Mouse (Mus musculus): ENCODE measurements around the gene Ttc39a. TPM values are rescaled to one million over a fixed set of nuclear protein-coding genes. Genes with fewer than 3 reads are reported as not detected.

Ttc39a gene
- total RNA-seq, 1 experiment from 2014 or later = 7.8 TPM

GRCm38 (mm10) chr4:109420138-109420795, 13.8 kb downstream of the Ttc39a start:
- DNase-seq = peak; percentile 47

DNA sequence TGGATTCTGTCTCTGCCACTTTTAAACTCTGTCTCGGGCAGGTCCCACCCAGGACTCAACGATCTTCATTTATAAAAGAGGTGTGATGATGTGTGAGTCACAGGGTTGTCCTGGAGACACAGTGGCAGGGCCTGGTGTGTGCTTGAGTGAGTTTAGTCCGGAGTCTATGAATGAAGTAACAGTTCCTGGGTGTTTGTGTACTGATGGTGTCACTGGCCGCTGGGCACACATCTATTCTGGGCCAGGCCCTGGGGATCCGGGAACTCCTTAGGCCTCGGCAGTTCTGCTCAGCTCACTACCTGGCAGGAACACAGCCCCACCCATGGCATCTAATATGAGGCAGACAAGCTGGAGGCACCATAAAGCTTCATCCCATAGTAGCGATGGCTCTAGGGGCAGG, 15.2 kb downstream of the Ttc39a start:
- no peak for DNase-seq

GRCm38 (mm10) chr4:109422436-109422835, 16.0 kb downstream of the Ttc39a start:
- DNase-seq = no peak

DNA sequence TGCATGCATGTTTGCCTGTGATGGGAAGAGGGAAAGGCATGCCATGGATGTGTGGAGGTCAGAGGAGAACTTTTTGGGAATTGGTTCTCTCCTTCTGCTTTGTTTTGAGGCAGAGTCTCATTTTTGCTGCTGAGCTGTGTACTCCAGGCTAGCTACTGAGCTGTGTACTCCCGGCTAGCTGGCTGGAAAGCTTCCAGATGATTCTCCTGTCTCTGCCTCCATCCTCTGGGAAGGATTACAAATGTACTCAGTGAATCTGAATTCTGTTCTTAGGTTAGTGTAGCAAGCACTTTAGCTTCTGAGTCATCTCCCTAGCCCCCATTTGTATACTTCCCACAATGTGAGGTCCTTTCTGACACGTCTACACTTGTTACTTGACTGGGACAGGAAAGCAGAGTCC, 17.0 kb downstream of the Ttc39a start:
- no peak for DNase-seq

- no peak for DNase-seq
These were observed 20.6 kb downstream of the Ttc39a start for GRCm38 (mm10) chr4:109427058-109427457.

DNA sequence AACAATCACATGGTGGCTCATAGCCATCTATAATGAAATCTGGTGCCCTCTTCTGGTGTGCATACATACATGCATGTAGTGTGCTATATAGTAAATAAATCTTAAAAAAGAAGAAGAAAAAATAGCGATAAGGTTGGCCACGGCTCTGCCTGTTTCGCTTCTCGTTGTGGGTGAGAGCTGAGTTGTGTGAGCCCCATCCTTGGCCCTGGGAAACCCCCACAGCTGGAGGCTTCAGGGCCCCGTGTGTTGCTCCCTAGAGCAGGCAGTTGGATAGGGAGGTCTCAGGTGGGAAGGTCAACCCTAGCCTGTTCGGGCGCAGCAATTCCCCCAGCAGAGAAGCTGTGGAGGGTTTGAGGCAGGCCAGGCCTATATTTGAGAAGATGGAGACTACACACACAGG, 23.8 kb downstream of the Ttc39a start:
- DNase-seq = no peak

DNA sequence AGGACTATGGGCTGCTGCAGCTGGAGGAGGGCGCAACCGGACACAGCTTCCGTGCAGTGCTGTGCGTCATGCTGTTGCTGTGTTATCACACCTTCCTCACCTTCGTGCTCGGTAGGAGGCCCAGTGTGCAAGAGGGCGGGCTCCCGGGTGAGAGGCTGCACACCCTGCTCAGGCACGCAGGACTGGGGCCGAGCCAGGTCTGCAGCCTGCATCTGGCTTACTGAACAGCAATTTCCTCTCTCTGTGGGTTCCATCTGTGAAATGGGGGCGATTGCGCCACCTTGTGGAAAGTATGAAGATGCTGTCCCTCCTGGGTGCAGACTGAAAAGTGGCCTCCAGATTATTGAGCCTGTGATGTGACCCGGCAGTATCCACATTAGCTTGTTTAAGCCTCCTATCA, 24.4 kb downstream of the Ttc39a start:
- DNase-seq = peak; percentile 48

DNA sequence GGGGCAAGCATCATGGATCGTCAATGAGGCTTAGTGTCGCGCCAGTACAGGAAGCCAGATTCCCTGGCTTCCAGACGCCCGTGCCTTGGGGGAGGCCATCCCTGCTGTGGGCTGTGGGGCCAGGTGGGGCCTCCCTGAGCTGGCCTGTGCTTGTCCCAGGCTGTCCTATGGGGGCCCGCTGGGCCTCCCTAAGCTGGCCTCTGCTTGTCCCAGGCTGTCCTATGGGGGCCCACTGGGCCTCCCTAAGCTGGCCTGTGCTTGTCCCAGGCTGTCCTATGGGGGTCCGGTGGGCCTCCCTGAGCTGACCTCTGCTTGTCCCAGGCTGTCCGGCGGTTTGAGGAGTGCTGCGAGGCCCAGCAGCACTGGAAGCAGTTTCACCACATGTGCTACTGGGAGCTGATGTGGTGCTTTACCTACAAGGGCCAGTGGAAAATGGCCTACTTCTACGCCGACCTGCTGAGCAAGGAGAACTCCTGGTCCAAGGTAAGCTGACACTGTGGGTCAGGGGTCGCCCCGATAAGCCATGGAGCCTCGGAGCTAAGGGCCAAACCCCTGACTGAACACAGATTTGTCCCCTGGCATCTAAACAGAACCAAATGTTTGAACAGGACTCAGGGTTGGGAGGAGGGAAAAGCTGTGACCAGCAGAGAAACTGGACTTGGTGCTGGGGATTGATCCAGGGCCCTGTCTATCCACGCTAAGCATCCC, 26.4 kb downstream of the Ttc39a start:
- no peak for DNase-seq

GRCm38 (mm10) chr4:109433641-109434040, 27.2 kb downstream of the Ttc39a start:
- peak; percentile 64 for DNase-seq

DNA sequence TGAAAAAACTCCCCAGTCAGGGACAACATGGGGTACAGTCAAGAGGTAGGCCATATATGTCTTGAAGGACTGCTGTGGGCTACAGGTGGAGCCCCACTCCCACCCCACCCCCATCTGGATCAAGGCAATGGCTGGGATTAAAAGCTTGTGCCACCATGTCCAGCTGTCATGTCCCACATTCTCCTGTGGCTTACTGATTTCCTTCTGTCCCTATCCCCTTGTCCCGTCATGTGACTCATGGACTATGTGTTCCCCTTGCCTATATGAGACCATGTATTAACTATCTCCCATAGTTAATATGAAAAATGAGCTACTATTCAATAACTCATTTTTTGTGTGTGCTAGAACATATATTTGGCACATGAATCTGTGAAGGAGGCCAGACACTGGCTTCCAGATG, 27.8 kb downstream of the Ttc39a start:
- DNase-seq = no peak

DNA sequence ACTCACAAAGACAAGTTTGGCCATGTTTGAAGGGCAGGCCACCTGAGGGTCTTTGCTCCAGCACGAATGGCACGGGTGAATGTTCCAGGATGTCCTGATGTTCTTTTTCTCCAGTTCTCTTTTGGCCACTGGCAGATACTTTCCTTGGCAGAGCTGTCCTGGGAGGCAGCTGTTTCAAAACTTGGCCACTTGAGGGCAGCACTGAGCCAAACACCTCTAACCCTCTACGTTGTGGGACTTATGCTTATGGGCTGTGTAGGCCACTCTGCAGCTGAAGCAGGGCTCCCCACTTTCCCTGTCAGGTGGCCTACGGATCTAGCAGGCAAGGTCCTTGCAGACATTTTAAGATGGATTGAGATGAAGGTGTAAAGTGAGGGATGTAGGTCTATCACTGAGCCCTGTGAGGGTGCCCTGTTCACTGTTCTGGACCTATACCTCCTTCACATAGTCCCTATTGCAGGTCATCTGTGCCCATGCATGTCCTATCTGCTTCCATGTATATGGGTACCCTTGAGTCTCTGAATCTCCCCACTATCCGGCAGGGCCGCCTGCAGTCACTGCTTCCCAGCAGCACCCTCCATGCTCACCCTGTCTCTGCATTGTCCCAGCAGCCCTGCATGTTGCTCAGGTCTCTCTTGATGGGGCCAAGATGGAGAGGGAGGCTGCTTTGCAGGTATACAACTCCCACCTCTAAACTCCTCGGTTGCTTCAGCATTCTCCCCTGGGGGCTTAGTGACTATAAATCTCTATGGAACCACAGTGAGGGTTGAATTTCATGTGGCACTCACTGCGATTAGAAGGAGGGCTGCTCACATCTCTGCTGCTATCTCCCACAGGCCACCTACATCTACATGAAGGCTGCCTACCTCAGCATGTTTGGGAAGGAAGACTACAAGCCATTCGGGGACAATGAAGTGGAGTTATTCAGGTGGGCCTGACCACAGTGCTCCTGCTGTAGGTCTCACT, 31.8 kb downstream of the Ttc39a start:
- DNase-seq = peak; percentile 71

DNA sequence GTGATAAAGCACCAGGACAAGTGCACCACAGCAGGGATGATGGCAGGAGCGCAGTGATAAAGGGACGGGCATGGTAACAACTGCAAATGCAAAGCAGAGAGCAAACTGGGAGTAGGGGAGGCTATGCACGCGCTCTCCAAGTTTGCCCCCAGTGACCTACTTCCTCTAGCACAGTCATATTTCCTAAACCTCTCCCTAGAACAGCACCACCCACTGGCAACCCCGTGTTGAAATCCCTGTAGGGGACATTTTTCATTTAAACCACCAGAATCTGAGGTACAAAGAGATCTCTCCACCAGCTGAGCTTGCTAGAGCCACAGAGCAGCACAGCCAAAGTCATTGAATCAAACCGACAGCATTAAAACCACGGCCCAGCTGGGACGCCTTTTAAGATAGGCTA, 32.7 kb downstream of the Ttc39a start:
- DNase-seq = no peak

DNA sequence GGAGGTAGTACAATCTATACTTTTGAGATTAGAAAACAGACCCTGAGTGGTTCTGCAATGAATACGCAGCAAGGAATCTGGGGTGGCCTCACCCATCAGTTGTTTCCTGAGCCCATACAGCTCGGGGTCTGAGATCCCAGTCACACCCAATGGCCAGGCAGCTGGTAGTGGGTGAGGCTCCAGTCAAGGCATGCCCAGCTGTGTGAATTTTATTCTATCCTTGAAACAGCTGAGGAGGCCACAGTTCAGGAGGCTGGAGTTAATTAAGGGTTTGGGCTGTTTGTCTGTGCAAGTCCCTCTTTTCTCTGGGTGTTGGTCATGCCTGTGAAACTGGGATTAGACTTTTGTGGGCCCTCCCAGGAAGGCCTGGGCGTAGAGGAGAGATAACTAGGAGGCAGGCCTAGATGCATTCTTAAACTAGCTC, 33.4 kb downstream of the Ttc39a start:
- no peak for DNase-seq

- no peak for DNase-seq
These were observed 34.0 kb downstream of the Ttc39a start for GRCm38 (mm10) chr4:109440381-109440780.

DNA sequence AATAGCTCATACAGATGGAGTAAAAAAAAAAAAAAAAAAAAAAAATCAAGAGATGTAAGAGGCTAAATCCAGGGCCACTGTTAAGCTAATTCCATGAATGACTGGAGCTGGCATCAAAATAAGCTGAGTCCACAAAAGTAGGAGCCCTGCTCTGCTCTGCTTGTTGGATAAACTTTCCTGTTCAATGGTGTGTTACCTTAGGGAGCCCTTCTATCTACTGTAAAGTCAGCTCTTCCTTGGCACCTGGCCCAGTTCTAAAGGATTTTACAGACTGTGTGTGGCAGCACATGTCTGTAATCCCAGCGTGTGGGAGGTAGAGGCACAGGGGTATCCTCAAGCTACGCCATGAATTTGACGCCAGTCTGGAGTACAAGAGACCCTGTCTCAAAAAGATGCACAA, 34.6 kb downstream of the Ttc39a start:
- DNase-seq = no peak

DNA sequence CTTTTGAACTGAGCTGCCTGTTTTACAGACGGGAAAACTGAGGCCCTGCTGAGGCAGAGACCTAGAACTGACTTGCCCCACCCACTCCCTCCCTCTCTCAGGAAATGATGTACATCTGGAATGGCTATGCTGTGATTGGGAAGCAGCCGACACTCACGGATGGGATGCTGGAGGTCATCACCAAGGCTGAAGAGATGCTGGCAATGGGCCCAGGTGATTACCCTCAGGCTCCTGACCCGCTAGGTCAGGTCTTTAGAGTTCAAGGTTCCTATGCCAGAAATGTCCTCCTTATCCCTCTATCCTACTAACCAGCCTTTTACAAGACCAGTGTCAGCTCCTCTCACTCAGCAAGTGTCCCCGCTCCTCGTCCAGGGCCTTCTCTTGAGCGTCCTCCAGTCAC, 35.7 kb downstream of the Ttc39a start:
- DNase-seq = peak; percentile 39

DNA sequence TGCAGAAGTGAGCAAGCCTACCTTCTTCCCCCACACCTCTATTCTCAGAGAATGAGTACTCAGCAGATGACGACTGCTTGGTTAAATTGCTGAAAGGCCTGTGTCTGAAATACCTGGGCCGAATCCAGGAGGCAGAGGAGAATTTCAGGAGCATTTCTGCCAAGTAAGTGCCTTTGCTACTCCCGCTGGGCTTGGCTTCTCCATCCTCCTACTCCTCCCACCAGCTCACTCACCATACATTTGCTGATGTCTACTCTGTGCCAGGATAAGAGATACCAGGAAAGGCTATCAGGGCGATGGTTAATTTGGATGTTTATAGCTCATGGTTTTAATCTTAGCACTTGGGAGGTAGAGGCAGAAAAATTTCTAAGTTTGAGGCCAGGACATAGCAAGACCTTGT, 36.2 kb downstream of the Ttc39a start:
- DNase-seq = no peak

GRCm38 (mm10) chr4:109444471-109444870, 38.0 kb downstream of the Ttc39a start:
- no peak for DNase-seq

GRCm38 (mm10) chr4:109444951-109445350, 38.5 kb downstream of the Ttc39a start:
- no peak for DNase-seq

- DNase-seq = no peak
These were observed 39.0 kb downstream of the Ttc39a start for GRCm38 (mm10) chr4:109445397-109445796.

DNA sequence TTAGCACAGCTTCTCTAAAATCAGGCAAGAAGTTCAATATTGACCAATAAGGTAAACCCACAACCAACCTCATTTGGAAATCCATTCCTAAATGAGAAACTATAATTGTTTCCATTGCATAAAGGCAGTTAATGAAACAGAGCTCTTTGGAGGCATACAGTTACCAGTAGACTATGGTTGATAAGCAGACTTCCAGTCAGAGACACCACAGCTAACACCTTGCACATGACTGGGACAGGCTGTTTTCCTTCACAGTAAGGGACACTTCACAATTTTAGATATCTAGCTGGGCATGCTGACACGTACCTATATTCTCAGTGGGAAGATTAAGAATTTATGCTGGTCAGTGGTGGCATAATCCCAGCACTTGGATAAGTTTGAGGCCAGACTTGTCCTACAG, 39.5 kb downstream of the Ttc39a start:
- DNase-seq = no peak

GRCm38 (mm10) chr4:109448531-109448930, 42.1 kb downstream of the Ttc39a start:
- no peak for DNase-seq

- no peak for DNase-seq
These were observed 50.4 kb downstream of the Ttc39a start for GRCm38 (mm10) chr4:109456821-109457220.
